Mouse (Mus musculus): Measurements from ENCODE around the gene Phc2.
A peak's percentile ranks its signal among the peaks of the same experiment; 100 is the strongest.
"Not testable (repeated sequence)": the region's sequence is repeated elsewhere in the genome, so short reads cannot be mapped to it uniquely, and the experiment has no call there.

Phc2 gene

GRCm38 (mm10) chr4:128646762-128647161, 7.7 kb upstream of the Phc2 start:
- no peak for DNase-seq

GRCm38 (mm10) chr4:128648567-128649255, 5.8 kb upstream of the Phc2 start:
- DNase-seq, result no peak

GRCm38 (mm10) chr4:128651530-128651929, 3.0 kb upstream of the Phc2 start:
- DNase-seq, result no peak

- DNase-seq, result peak; percentile 41
These were observed 1.8 kb upstream of the Phc2 start for GRCm38 (mm10) chr4:128652584-128653298.

- no peak for DNase-seq
These were observed 944 bp downstream of the Phc2 start for GRCm38 (mm10) chr4:128655446-128655845.

- no peak for DNase-seq
These were observed 5.7 kb downstream of the Phc2 start for GRCm38 (mm10) chr4:128660196-128660595.

- no peak for DNase-seq
These were observed 6.6 kb downstream of the Phc2 start for GRCm38 (mm10) chr4:128661063-128661462.

GRCm38 (mm10) chr4:128664002-128664401, 9.5 kb downstream of the Phc2 start:
- DNase-seq, result no peak

- peak; percentile 22 for DNase-seq
These were observed 11.9 kb downstream of the Phc2 start for GRCm38 (mm10) chr4:128666362-128666761.

- DNase-seq, result not testable (repeated sequence)
These were observed 12.7 kb downstream of the Phc2 start for GRCm38 (mm10) chr4:128667195-128667594.

GRCm38 (mm10) chr4:128669229-128669628, 14.7 kb downstream of the Phc2 start:
- DNase-seq, result no peak

- DNase-seq, result peak; percentile 28
These were observed 16.2 kb downstream of the Phc2 start for GRCm38 (mm10) chr4:128670566-128671191.

GRCm38 (mm10) chr4:128672494-128672893, 18.0 kb downstream of the Phc2 start:
- no peak for DNase-seq

- DNase-seq, result no peak
These were observed 24.2 kb downstream of the Phc2 start for GRCm38 (mm10) chr4:128678564-128679217.

GRCm38 (mm10) chr4:128681126-128681525, 26.6 kb downstream of the Phc2 start:
- peak; percentile 37 for DNase-seq

- no peak for DNase-seq
These were observed 27.8 kb downstream of the Phc2 start for GRCm38 (mm10) chr4:128682281-128682680.

GRCm38 (mm10) chr4:128683706-128684105, 29.2 kb downstream of the Phc2 start:
- DNase-seq, result no peak

- DNase-seq, result no peak
These were observed 29.6 kb downstream of the Phc2 start for GRCm38 (mm10) chr4:128684108-128684507.

- no peak for DNase-seq
These were observed 34.0 kb downstream of the Phc2 start for GRCm38 (mm10) chr4:128688513-128688913.

GRCm38 (mm10) chr4:128688976-128689375, 34.5 kb downstream of the Phc2 start:
- no peak for DNase-seq

- DNase-seq, result no peak
These were observed 35.3 kb downstream of the Phc2 start for GRCm38 (mm10) chr4:128689739-128690304.

GRCm38 (mm10) chr4:128691195-128691594, 36.7 kb downstream of the Phc2 start:
- no peak for DNase-seq

Measured in lung, postnatal 36 days (tissue).